Comparison of ENCODE assay signal across 27 mouse cellular contexts in the genomic region with DNA sequence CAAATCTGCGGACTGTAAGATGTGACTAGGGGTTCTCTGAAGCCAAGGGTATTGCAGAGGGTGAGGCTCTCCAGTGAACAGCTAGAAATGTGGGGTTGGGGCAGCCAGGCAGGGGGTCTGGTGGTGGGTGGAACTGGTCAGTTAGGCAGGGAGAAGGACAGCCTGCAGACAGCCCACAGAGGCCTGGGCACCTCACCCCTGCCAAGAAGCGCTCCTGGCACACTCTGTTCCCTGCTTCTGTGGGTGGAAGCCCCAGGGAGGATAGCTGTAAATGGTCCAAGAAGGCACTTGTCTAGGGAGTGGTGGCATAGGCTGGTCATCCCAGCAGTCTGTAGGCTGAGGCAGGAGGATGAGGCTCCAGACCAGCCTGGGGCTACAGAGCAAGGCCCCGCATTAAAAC. TPM values are rescaled to one million over a fixed set of nuclear protein-coding genes. Genes with fewer than 3 reads are reported as not detected.
DNase-seq lines count a peak whose midpoint lies in the region; ATAC-seq and TF ChIP-seq lines count a peak whose summit lies in the region.
"Had no signal": no experiment of that assay in that cellular context is flagged by ENCODE, and none has a peak within 500 bp of the region (broad histone marks: within the 10 kb centered on the region; RNA-seq: fewer than 3 reads in every experiment).

No protein-coding gene starts in this region.

- intact Hi-C loops in gastrocnemius, adult 2 months (cut with DNase I): no loop called here

- TF ChIP-seq POLR2A in liver, adult 2 months (IDR thresholded peaks at IDR 0.05; ENCODE audit: extremely low read depth, insufficient read depth, low read length): 0 out of 2 replicates have a peak, but pooled peaks have one; percentile 6

- H3K36me3 ChIP-seq in liver, adult 2 months (ENCODE audit: control insufficient read depth, insufficient read depth, low read length): peaks cover 9% of the 10 kb centered on the region
- no peaks in the 10 kb centered on the region for H3K36me3 ChIP-seq in liver, embryonic 11.5 days (ENCODE audit: control insufficient read depth, insufficient read depth, low read length)
- H3K36me3 ChIP-seq: embryonic facial prominence, embryonic 12.5 days; hindbrain, embryonic 15.5 days; intestine, embryonic 15.5 days; limb, embryonic 13.5 days; midbrain, embryonic 15.5 days had no signal

- TF ChIP-seq CTCF in gastrocnemius, adult 2 months (IDR thresholded peaks at IDR 0.05): no peak
- TF ChIP-seq CTCF in liver, adult 2 months (IDR thresholded peaks at IDR 0.05; ENCODE audit: low read depth, low read length): no peak

- H3K9ac ChIP-seq in liver, adult 2 months (ENCODE audit: low read depth, low read length): peak overlapping the region; percentile 70
- no peak overlapping the region for H3K9ac ChIP-seq in liver, embryonic 11.5 days (ENCODE audit: low read depth, low read length)
- H3K9ac ChIP-seq: embryonic facial prominence, embryonic 12.5 days; hindbrain, embryonic 15.5 days; intestine, embryonic 15.5 days; limb, embryonic 13.5 days; midbrain, embryonic 15.5 days had no signal

- H3K79me2 ChIP-seq in liver, adult 2 months (ENCODE audit: control insufficient read depth, insufficient read depth, low read length): peaks cover 24% of the 10 kb centered on the region

- peaks cover 38% of the 10 kb centered on the region for H3K4me1 ChIP-seq in liver, adult 2 months (ENCODE audit: control insufficient read depth, insufficient read depth, low read length)
- H3K4me1 ChIP-seq in liver, embryonic 11.5 days (replicated peaks; ENCODE audit: control insufficient read depth, insufficient read depth, low read length): peaks cover 4% of the 10 kb centered on the region; the same call in 1 of the 2 replicates

- H3K9me3 ChIP-seq in liver, embryonic 11.5 days (ENCODE audit: control insufficient read depth, low read length): no peaks in the 10 kb centered on the region
- H3K9me3 ChIP-seq: embryonic facial prominence, embryonic 12.5 days; hindbrain, embryonic 15.5 days; intestine, embryonic 15.5 days; limb, embryonic 13.5 days; midbrain, embryonic 15.5 days had no signal

- H3K27me3 ChIP-seq in liver, adult 2 months (ENCODE audit: control insufficient read depth, insufficient read depth, low read length): no peaks in the 10 kb centered on the region
- peaks cover 49% of the 10 kb centered on the region for H3K27me3 ChIP-seq in liver, embryonic 11.5 days (replicated peaks; ENCODE audit: control insufficient read depth, insufficient read depth, low read length)

- 25% methylated on average over 3 of the region's 3 CpGs for WGBS in liver, adult 2 months
- 85% methylated on average over 3 of the region's 3 CpGs for WGBS in liver, embryonic 11.5 days

- H3K4me2 ChIP-seq in liver, embryonic 11.5 days: no peak overlapping the region
- H3K4me2 ChIP-seq: embryonic facial prominence, embryonic 12.5 days; hindbrain, embryonic 15.5 days; limb, embryonic 13.5 days; midbrain, embryonic 15.5 days had no signal

- ATAC-seq in liver, embryonic 11.5 days (replicated peaks; ENCODE audit: low FRiP score): no peak
- ATAC-seq: forebrain, embryonic 14.5 days; intestine, embryonic 15.5 days; midbrain, embryonic 15.5 days had no signal

- H3K4me3 ChIP-seq in gastrocnemius, adult 2 months: peak overlapping the region; percentile 90
- H3K4me3 ChIP-seq in liver, adult 2 months (ENCODE audit: insufficient read depth, low read depth, low read length): peak overlapping the region; percentile 45
- no peak overlapping the region for H3K4me3 ChIP-seq in liver, embryonic 11.5 days (ENCODE audit: low read depth, low read length)
- H3K4me3 ChIP-seq: embryonic facial prominence, embryonic 12.5 days; erythroblast, embryonic 14.5 days; hindbrain, embryonic 15.5 days; intestine, embryonic 15.5 days; layer of hippocampus, adult 2 months; limb, embryonic 13.5 days; midbrain, embryonic 15.5 days; myocyte had no signal

- peak; percentile 77 for DNase-seq in gastrocnemius, adult 2 months
- DNase-seq in gastrocnemius, postnatal 4 days (ENCODE audit: low spot score in 2 of 2): no peak
- peak; percentile 60 for DNase-seq in liver, adult 2 months (ENCODE audit: extremely low read depth, low read depth, low spot score)
- no peak for DNase-seq in liver, embryonic 11.5 days (ENCODE audit: low spot score)
- DNase-seq in adrenal gland, postnatal 36 days: peak; percentile 28 to 60
- DNase-seq in kidney, postnatal 14 days: peak; percentile 37
- DNase-seq in right cerebral cortex, postnatal 36 days (ENCODE audit: low spot score in 2 of 2): no peak
- no peak for DNase-seq in natural killer cell, adult 2 months (ENCODE audit: low spot score in 2 of 2)
- DNase-seq: cerebellum, postnatal 10 days; heart, postnatal 36 days; layer of hippocampus, postnatal 36 days; lung, adult 2 months; lung, postnatal 36 days; thymus, adult 18-20 months; thymus, postnatal 4 days had no signal

- peak overlapping the region; percentile 95 for H3K27ac ChIP-seq in gastrocnemius, adult 2 months
- H3K27ac ChIP-seq in liver, adult 2 months (replicated peaks; ENCODE audit: insufficient read depth, low read depth, low read length): peak overlapping the region; percentile 91
- H3K27ac ChIP-seq in liver, embryonic 11.5 days (ENCODE audit: low read depth, low read length): no peak overlapping the region
- H3K27ac ChIP-seq: embryonic facial prominence, embryonic 12.5 days; hindbrain, embryonic 15.5 days; intestine, embryonic 15.5 days; layer of hippocampus, adult 2 months; limb, embryonic 13.5 days; midbrain, embryonic 15.5 days had no signal

RNA-seq across cellular contexts. Expression of gene Mlxipl, which starts 19.7 kb away (rescaled TPM):
- total RNA-seq in gastrocnemius, adult 2 months (2021): 100 to 1,000 TPM in 1 of 2 experiments, 10 to 100 TPM in 1; 64.8 to 100 TPM
- 10 to 100 TPM; 13.8 to 24.6 TPM for total RNA-seq in gastrocnemius, postnatal 4 days (2021)
- total RNA-seq in liver, adult 2 months (2014; rRNA removed): 198 and 237 TPM in 2 replicates
- 444 and 617 TPM in 2 replicates for polyA plus RNA-seq in liver, adult 2 months (2012; rRNA removed)
- polyA plus RNA-seq in liver, embryonic 11.5 days (2014; fragmentation: Nextera tagmentation; extraction: Ambion mirVana): 18.5 and 18.7 TPM in 2 replicates
- 10 to 100 TPM; 47.4 to 73.6 TPM for total RNA-seq in adrenal gland, postnatal 36 days (2021)
- total RNA-seq: megakaryocyte-erythroid progenitor cell, adult 5-6 weeks; neutrophil, adult 5-6 weeks had no signal
- polyA plus RNA-seq: C2C12, myocyte had no signal

RNA-seq across cellular contexts. Expression of gene Vps37d, which starts 31.4 kb away (rescaled TPM):
- total RNA-seq in gastrocnemius, adult 2 months (2021): under 1 TPM; 0.33 TPM
- total RNA-seq in gastrocnemius, postnatal 4 days (2021): 1 to 10 TPM; 3.2 to 4.1 TPM
- total RNA-seq in liver, adult 2 months (2014; rRNA removed): 0.13 and 0.18 TPM in 2 replicates
- polyA plus RNA-seq in liver, adult 2 months (2012; rRNA removed): 0.60 and 0.66 TPM in 2 replicates
- polyA plus RNA-seq in liver, embryonic 11.5 days (2014; fragmentation: Nextera tagmentation; extraction: Ambion mirVana): 2.6 and 3.0 TPM in 2 replicates
- total RNA-seq in adrenal gland, postnatal 36 days (2021): 1 to 10 TPM; 1.8 to 3.7 TPM
- total RNA-seq: megakaryocyte-erythroid progenitor cell, adult 5-6 weeks; neutrophil, adult 5-6 weeks had no signal
- polyA plus RNA-seq: erythroblast, embryonic 14.5 days had no signal

RNA-seq across cellular contexts. Expression of gene Tbl2, which starts 40.0 kb away (rescaled TPM):
- total RNA-seq in gastrocnemius, adult 2 months (2021): 1 to 10 TPM; 8.8 to 9.1 TPM
- total RNA-seq in gastrocnemius, postnatal 4 days (2021): 10 to 100 TPM; 18.3 to 22.2 TPM
- total RNA-seq in liver, adult 2 months (2014; rRNA removed): 5.8 and 8.0 TPM in 2 replicates
- 9.6 and 10.1 TPM in 2 replicates for polyA plus RNA-seq in liver, adult 2 months (2012; rRNA removed)
- polyA plus RNA-seq in liver, embryonic 11.5 days (2014; fragmentation: Nextera tagmentation; extraction: Ambion mirVana): 24.6 and 29.2 TPM in 2 replicates
- total RNA-seq in adrenal gland, postnatal 36 days (2021): 10 to 100 TPM; 28.9 to 40.9 TPM

RNA-seq across cellular contexts. Expression of gene Bud23, which starts 44.7 kb away (rescaled TPM):
- 10 to 100 TPM; 25.8 to 26.2 TPM for total RNA-seq in gastrocnemius, adult 2 months (2021)
- total RNA-seq in gastrocnemius, postnatal 4 days (2021): 10 to 100 TPM; 29.9 to 33.3 TPM
- total RNA-seq in liver, adult 2 months (2014; rRNA removed): 32.7 and 38.4 TPM in 2 replicates
- polyA plus RNA-seq in liver, adult 2 months (2012; rRNA removed): 50.9 and 51.7 TPM in 2 replicates
- 157 and 158 TPM in 2 replicates for polyA plus RNA-seq in liver, embryonic 11.5 days (2014; fragmentation: Nextera tagmentation; extraction: Ambion mirVana)
- 10 to 100 TPM; 51.7 to 57.7 TPM for total RNA-seq in adrenal gland, postnatal 36 days (2021)

RNA-seq across cellular contexts. Expression of gene Dnajc30, which starts 45.4 kb away (rescaled TPM):
- total RNA-seq in gastrocnemius, adult 2 months (2021): 10 to 100 TPM; 25.0 to 30.2 TPM
- total RNA-seq in gastrocnemius, postnatal 4 days (2021): 10 to 100 TPM; 23.8 to 25.2 TPM
- total RNA-seq in liver, adult 2 months (2014; rRNA removed): 7.1 and 8.6 TPM in 2 replicates
- 39.9 and 45.7 TPM in 2 replicates for polyA plus RNA-seq in liver, adult 2 months (2012; rRNA removed)
- 25.1 and 27.2 TPM in 2 replicates for polyA plus RNA-seq in liver, embryonic 11.5 days (2014; fragmentation: Nextera tagmentation; extraction: Ambion mirVana)
- 10 to 100 TPM; 28.1 to 34.6 TPM for total RNA-seq in adrenal gland, postnatal 36 days (2021)

Comparison
In these comparisons a context has a peak if more than half of its experiments do, and no peak if none do; other contexts are left out.
1. DNase-seq: peak in gastrocnemius, adult 2 months (single experiment), liver, adult 2 months (single experiment), adrenal gland, postnatal 36 days (2 of 2) and kidney, postnatal 14 days (single experiment); none in gastrocnemius, postnatal 4 days (0 of 2), liver, embryonic 11.5 days (single experiment), right cerebral cortex, postnatal 36 days (0 of 2) and natural killer cell, adult 2 months (0 of 2).